Mouse (Mus musculus): Measurements from ENCODE around the gene Shmt2. TPM values are rescaled to one million over a fixed set of nuclear protein-coding genes. Genes with fewer than 3 reads are reported as not detected.

Gene Shmt2
- polyA plus RNA-seq, 1 experiment from 2014 or later = 138 TPM

DNA sequence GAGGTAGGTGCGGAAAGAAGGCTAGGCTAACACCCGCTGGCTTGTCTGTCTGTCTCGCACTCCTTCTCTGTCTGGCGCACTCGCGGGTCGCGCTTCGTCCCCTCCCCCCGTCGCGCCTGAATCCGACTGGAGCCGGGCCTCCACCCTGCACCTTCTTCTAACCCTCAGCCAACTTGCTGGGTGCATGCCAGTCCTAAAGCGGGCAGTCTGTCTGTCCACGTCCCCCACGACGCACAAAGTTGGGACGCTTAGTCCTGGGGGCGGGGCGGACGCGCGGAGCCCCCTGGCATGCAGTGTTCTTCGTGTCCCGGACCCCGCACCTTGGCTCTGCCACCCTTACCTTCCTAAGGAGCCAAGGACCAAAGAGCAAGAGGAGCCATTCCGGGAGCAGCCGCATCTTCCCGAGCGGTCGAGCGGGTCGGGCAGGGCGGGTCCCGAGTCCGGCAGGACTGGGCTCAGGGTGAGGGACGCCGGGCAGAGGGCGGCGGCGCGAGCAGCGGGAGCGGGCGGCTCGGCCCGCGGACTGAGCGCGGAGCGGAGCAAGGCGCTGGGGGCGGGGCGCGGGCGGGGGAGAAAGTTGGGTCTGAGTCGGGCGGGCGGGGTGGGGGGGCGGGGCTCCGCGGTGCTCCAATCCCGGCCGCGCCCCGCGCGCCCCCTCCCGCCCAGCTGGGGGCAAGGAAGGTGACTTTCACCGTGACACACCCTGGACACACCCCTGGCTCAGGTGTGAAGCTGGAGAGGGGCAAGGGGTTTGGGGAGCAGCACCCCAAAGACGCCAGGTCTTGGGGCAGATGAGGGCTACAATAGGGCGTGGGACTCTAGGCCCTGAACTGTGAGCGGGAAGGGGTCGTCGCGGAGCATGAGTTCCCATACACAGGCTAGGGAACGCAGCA, 12.0 kb upstream of the Shmt2 start, which contains the start of gene Nxph4:
Nxph4 (minus strand) TSS at position 524 of the 893 bp plus-strand sequence.
- peak within 1 kb of the TSS; percentile 60 for H3K4me2 ChIP-seq
- no peak within 1 kb of the TSS; the same call in 1 of the 2 replicates for H3K9ac ChIP-seq
- 0 out of 2 replicates have a peak, but pooled peaks cover 8% of the 10 kb centered on the region for H3K36me3 ChIP-seq (replicated peaks)
- WGBS (ENCODE audit: insufficient replicate concordance) = under 1% methylated on average over 74 of the region's 78 CpGs
- H3K4me3 ChIP-seq (replicated peaks) = peak within 1 kb of the TSS; percentile 25
- H3K4me1 ChIP-seq (replicated peaks) = peaks cover 14% of the 10 kb centered on the region
- H3K9me3 ChIP-seq (replicated peaks) = no peaks in the 10 kb centered on the region
- H3K27me3 ChIP-seq = peaks cover 97% of the 10 kb centered on the region
- no peak for ATAC-seq (ENCODE audit: insufficient read depth)
- no peak within 1 kb of the TSS for H3K27ac ChIP-seq (replicated peaks)

DNA sequence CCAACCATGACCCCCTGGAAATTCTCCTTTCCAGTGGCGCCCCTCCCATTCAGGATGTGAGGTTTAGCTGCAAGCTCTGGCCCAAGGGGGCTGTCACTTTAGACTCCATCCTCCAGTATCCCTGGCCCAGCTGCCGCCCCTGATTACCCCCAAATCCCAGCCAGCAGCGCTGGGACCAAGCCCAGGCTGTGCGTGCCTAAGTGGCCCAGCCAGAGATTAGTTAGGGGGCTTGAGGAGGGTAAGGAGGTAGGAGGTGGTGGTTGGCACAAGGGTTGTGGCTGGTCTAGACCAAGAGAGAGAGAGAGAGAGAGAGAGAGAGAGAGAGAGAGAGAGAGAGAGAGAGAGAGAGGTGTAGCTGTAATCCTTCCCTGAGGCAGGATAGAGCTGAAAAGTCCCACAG, 9.3 kb upstream of the Shmt2 start:
- H3K36me3 ChIP-seq (replicated peaks) = no peaks in the 10 kb centered on the region
- peaks cover 19% of the 10 kb centered on the region for H3K4me1 ChIP-seq (replicated peaks)
- no peak for ATAC-seq (ENCODE audit: insufficient read depth)
- no peak overlapping the region for H3K9ac ChIP-seq
- H3K4me2 ChIP-seq = no peak overlapping the region
- no peak overlapping the region for H3K27ac ChIP-seq (replicated peaks)
- under 1% methylated on average over 4 of the region's 4 CpGs for WGBS (ENCODE audit: insufficient replicate concordance)
- no peak overlapping the region for H3K4me3 ChIP-seq (replicated peaks)
- peaks cover 100% of the 10 kb centered on the region for H3K27me3 ChIP-seq
- no peaks in the 10 kb centered on the region for H3K9me3 ChIP-seq (replicated peaks)

DNA sequence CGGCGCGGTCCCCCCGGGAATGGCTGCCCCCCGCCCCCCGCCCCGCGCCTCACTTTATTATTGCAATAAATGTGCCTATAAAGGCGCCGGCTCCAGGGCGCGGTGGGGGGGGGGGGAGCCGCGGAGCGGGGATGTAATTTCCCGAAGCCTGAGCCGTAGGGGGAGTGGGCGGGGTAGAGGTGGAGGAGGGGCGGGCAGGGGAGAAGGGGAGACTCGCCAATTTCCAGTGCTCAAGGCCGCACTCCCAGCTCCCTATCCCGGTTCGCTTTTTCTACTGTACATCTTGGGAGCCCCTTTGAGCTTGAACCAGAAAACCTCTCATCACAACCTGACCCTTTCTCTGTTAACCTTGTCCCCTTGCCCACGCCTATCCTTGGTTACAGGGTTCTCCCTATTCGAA, 8.7 kb upstream of the Shmt2 start:
- WGBS (ENCODE audit: insufficient replicate concordance) = under 1% methylated on average over 23 of the region's 25 CpGs
- H3K27me3 ChIP-seq = peaks cover 100% of the 10 kb centered on the region
- no peak overlapping the region for H3K4me2 ChIP-seq
- peaks cover 25% of the 10 kb centered on the region for H3K4me1 ChIP-seq (replicated peaks)
- no peak overlapping the region for H3K4me3 ChIP-seq (replicated peaks)
- H3K9me3 ChIP-seq (replicated peaks) = no peaks in the 10 kb centered on the region
- no peak for ATAC-seq (ENCODE audit: insufficient read depth)
- no peak overlapping the region for H3K27ac ChIP-seq (replicated peaks)
- no peak overlapping the region for H3K9ac ChIP-seq
- no peaks in the 10 kb centered on the region for H3K36me3 ChIP-seq (replicated peaks)

DNA sequence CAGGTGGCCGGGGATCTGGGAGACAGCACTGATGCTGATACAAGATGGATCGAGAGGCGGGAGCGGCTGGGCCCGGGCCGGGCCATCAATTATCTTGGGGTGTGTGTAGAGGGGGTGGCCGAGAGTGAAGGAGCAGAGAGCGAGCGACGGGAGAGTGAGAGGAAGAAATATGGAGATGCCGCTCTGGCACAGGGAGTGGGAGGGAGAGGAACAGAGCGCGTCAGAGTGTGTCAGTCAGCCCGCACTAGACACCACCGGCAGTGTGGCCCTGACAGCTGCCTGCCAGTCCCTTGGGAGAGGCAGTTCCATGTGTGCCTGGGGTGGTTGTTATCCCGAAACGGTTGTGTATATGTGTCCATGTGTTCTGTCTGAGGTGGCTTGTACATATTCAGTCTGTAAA, 5.2 kb upstream of the Shmt2 start:
- no peak overlapping the region for H3K4me3 ChIP-seq (replicated peaks)
- H3K4me1 ChIP-seq (replicated peaks) = peaks cover 19% of the 10 kb centered on the region
- no peaks in the 10 kb centered on the region for H3K36me3 ChIP-seq (replicated peaks)
- H3K27me3 ChIP-seq = peaks cover 99% of the 10 kb centered on the region
- H3K4me2 ChIP-seq = no peak overlapping the region
- WGBS (ENCODE audit: insufficient replicate concordance) = 6% methylated on average over 17 of the region's 17 CpGs
- ATAC-seq (ENCODE audit: insufficient read depth) = no peak
- H3K27ac ChIP-seq (replicated peaks) = no peak overlapping the region
- H3K9ac ChIP-seq = no peak overlapping the region
- H3K9me3 ChIP-seq (replicated peaks) = no peaks in the 10 kb centered on the region

DNA sequence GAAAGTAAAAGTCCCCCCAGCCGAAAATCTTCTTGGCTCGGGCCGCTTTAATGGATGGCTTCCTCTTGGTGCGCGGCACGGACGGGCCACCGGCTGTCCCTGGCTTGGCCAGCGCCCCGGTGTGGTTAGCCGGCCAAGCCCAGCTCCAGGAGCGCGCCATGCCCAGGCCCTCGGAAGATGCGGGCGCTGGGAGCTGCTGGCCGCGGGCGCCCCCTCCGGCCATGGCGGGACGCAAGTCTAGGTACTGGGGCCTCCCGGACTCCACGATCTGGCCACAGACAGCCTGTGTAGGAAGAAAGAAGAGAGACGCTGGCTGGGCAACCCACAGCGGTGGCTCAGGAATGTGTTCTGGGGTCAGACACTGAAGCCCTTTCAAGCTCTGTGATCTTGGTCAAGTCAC, 4.4 kb upstream of the Shmt2 start:
- peaks cover 24% of the 10 kb centered on the region for H3K4me1 ChIP-seq (replicated peaks)
- H3K4me2 ChIP-seq = peak overlapping the region; percentile 46
- no peak overlapping the region for H3K27ac ChIP-seq (replicated peaks)
- no peaks in the 10 kb centered on the region for H3K9me3 ChIP-seq (replicated peaks)
- WGBS (ENCODE audit: insufficient replicate concordance) = under 1% methylated on average over 26 of the region's 26 CpGs
- H3K27me3 ChIP-seq = peaks cover 91% of the 10 kb centered on the region
- peak overlapping the region; percentile 25 for H3K4me3 ChIP-seq (replicated peaks)
- no peaks in the 10 kb centered on the region for H3K36me3 ChIP-seq (replicated peaks)
- H3K9ac ChIP-seq = no peak overlapping the region
- ATAC-seq (ENCODE audit: insufficient read depth) = no peak

DNA sequence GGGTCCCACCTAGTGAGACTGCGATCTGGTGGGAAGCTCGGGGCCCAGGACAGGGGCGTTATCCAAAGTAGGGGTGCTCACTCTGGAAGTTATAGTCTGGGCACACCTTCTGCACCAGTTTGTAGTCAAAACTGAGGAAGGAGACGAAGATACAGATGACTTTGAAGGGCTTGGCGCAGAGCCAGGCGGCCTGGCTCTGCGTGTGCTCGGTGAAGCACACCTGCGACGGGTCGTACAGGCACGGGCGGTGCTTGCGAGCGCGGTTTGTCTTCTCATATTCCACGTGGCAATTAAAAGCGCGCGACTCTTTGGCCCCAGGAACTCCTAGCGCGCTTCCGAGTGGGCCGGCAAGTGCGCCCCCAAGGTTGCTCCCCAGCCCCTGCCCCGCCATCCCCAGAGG, 3.8 kb upstream of the Shmt2 start:
- Histone ChIP-seq H3K9ac (no peak overlapping the region), H3K4me1 (replicated peaks) (peaks cover 30% of the 10 kb centered on the region), H3K4me3 (replicated peaks) (peak overlapping the region; percentile 25), H3K27me3 (peaks cover 84% of the 10 kb centered on the region), H3K36me3 (replicated peaks) (no peaks in the 10 kb centered on the region), H3K27ac (replicated peaks) (no peak overlapping the region), H3K4me2 (peak overlapping the region; percentile 46), H3K9me3 (replicated peaks) (no peaks in the 10 kb centered on the region)
- WGBS (ENCODE audit: insufficient replicate concordance) = 2% methylated on average over 26 of the region's 26 CpGs
- ATAC-seq (ENCODE audit: insufficient read depth) = no peak

DNA sequence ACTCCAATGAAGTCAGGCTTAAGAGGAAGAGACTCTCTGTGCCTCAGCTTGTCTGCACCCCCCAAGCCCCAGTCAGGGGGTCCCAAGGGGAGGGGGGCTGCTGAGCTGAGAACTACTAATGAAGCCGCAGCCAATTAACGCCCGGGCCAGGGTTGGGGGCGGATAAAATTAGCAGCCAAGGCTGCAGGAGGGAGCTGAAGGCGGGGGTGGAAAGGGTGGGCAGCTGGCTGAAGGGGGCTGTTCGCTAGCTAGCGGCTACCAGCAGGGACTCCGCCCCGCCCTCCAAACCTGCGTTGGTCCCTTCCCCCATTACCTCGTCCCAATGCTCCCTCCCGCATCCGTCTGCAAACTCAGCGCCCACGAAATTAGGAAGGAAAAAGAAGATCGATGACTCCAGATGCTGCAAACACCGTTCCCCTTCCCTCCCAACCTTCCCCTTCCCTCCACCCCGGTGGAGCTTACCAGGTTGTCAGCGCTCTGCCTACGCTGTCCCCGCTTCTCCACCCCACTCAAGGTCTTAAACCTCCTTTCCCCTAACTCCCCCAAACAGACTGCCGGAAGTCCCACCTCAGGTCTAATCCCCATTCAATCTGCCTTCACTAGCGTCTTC, 2.5 kb upstream of the Shmt2 start:
- peaks cover 71% of the 10 kb centered on the region for H3K27me3 ChIP-seq
- WGBS (ENCODE audit: insufficient replicate concordance) = 6% methylated on average over 22 of the region's 23 CpGs
- ATAC-seq (ENCODE audit: insufficient read depth) = no peak
- no peaks in the 10 kb centered on the region for H3K9me3 ChIP-seq (replicated peaks)
- no peak overlapping the region for H3K4me3 ChIP-seq (replicated peaks)
- peaks cover 12% of the 10 kb centered on the region for H3K36me3 ChIP-seq (replicated peaks)
- H3K4me2 ChIP-seq = no peak overlapping the region
- H3K27ac ChIP-seq (replicated peaks) = no peak overlapping the region
- peaks cover 43% of the 10 kb centered on the region for H3K4me1 ChIP-seq (replicated peaks)
- no peak overlapping the region for H3K9ac ChIP-seq

DNA sequence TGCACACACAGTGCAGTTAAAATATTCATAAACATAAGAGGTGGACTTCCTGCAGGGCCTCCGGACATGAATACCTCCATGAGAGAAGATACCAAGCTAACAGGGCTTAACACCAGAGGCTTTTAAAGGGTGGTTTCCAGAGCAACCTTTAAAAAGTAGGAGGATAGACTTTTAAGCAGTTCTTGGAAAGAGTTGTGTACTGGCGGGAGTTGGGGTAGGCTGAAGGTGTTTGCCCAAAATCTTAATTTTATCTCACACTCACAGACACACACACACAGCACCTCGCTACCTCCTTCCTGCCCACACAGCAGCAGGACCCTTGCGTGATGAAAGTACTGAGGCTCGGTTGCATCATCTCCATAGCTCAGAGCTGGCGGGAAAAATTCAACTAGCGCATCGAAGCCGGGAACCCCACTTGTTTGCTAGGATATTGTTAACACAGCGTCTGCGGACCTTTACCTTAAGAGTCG, 598 bp downstream of the Shmt2 start:
- H3K9me3 ChIP-seq (replicated peaks) = no peaks in the 10 kb centered on the region
- peaks cover 43% of the 10 kb centered on the region for H3K36me3 ChIP-seq (replicated peaks)
- H3K9ac ChIP-seq = peak overlapping the region; percentile 77
- peak overlapping the region; percentile 78 for H3K4me3 ChIP-seq (replicated peaks)
- H3K27me3 ChIP-seq = peaks cover 41% of the 10 kb centered on the region
- H3K4me1 ChIP-seq (replicated peaks) = peaks cover 58% of the 10 kb centered on the region
- 0% methylated on average over 12 of the region's 12 CpGs for WGBS (ENCODE audit: insufficient replicate concordance)
- ATAC-seq (ENCODE audit: insufficient read depth) = peak; percentile 72
- H3K4me2 ChIP-seq = peak overlapping the region; percentile 93
- H3K27ac ChIP-seq (replicated peaks) = peak overlapping the region; percentile 87

DNA sequence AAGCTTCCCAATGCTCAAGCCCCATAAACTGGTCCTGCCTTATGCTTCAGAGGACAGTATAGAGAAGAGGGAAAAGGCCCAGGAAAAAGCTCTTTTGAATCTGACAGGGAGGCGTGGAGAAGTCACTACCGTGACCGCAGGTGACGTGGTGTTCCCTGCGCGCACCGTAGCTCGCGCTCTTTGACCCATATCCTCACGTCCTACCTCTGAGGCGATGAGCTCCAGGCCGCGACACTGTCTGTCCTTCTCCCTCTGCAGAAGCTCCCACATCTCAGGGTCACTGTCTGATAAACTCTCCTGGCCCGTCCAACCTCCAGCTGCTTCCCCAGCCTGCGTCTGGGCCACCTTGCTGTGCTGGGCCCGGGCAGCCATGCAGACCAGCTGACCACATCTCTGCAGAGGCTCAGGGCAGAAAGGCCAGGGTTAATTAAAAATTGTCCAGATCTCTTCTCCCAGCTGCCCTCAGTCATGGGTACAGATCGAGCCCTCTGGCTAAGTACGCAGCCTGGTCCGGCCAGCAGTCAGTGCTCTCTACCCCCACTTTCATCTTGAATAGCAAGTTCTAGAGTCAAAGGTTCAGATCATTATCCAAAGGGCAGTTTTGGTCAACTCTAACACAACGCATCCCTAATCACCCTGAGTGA, 1.4 kb downstream of the Shmt2 start:
- H3K36me3 ChIP-seq (replicated peaks) = peaks cover 43% of the 10 kb centered on the region
- WGBS (ENCODE audit: insufficient replicate concordance) = 69% methylated on average over 20 of the region's 20 CpGs
- H3K9me3 ChIP-seq (replicated peaks) = no peaks in the 10 kb centered on the region
- H3K4me3 ChIP-seq (replicated peaks) = peak overlapping the region; percentile 78
- peaks cover 41% of the 10 kb centered on the region for H3K27me3 ChIP-seq
- ATAC-seq (ENCODE audit: insufficient read depth) = no peak
- peak overlapping the region; percentile 87 for H3K27ac ChIP-seq (replicated peaks)
- peaks cover 58% of the 10 kb centered on the region for H3K4me1 ChIP-seq (replicated peaks)
- H3K4me2 ChIP-seq = peak overlapping the region; percentile 93
- peak overlapping the region; percentile 77 for H3K9ac ChIP-seq

DNA sequence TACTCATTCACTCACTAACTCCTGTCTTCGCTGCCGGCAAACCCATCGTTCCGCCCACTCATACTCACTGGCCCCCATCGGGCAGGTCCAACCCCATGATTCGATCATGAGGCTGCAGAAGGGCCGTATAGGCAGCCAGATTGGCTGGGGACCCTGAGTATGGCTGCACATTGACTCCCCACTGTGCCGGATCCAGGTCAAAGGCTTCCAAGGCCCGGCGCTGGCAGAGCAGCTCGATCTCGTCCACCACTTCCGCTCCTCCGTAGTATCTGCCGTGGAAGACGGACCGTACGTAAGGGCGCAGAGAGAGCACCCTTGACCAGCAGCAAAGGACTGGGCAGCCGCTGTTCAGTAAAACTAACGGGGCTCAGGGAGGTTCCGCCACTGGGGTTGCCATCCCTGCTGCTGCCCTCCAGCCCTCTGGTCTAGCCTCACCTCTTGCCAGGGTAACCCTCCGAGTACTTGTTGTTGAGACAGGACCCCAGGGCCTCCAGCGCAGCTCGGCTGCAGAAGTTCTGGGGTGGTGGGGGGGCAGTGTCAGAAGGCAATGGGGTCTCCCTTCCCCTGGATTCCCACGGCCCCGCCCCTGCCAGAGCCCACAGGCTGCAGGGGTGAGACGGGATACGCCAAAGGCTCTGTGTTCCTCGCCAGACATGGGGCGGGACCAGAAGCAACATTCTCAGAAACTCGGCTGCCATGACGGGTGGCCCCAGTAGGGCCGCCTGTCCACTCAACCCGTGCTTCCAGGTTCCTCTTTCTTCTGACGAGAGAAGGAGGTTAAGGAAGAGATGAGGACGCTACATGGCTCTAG, 2.1 kb downstream of the Shmt2 start:
- no peaks in the 10 kb centered on the region for H3K9me3 ChIP-seq (replicated peaks)
- peak overlapping the region; percentile 87; the same call in 1 of the 2 replicates for H3K27ac ChIP-seq (replicated peaks)
- H3K4me1 ChIP-seq (replicated peaks) = peaks cover 65% of the 10 kb centered on the region
- no peak for ATAC-seq (ENCODE audit: insufficient read depth)
- peak overlapping the region; percentile 93 for H3K4me2 ChIP-seq
- peak overlapping the region; percentile 78 for H3K4me3 ChIP-seq (replicated peaks)
- peaks cover 43% of the 10 kb centered on the region for H3K36me3 ChIP-seq (replicated peaks)
- peak overlapping the region; percentile 77; the same call in 1 of the 2 replicates for H3K9ac ChIP-seq
- H3K27me3 ChIP-seq = peaks cover 41% of the 10 kb centered on the region
- WGBS (ENCODE audit: insufficient replicate concordance) = 89% methylated on average over 37 of the region's 37 CpGs

Data from liver, embryonic 15.5 days (tissue).